Mouse (Mus musculus): ENCODE measurements at regions not wholly inside any gene's neighbourhood (a gene's known extent, or its start where the extent isn't known, plus 50 kb on each side); places are given as distances from the start of the nearest gene placed in this dataset.

DNA sequence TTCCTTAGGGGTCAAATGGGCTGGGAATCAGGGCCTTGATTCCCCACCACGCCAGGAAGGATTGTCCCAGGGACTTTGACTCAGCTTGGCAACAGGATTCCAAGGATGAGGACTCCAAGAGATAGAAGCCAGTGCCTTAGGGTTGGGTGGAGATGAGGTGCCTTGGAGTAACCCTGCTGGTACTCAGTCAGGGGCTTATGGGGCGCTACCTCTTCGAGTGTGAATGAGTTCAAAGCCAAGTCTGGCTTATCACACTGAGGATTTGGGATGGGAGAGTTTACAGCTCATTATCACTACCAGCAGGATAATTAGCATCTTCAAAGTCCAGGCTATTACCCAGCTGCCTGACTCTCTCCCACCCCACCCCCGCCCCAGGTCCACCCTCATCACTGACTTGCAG, 213.5 kb downstream of the Cdh26 start:
- no peak for DNase-seq (ENCODE audit: low read depth in 1 of 2, low spot score in 2 of 2)

DNA sequence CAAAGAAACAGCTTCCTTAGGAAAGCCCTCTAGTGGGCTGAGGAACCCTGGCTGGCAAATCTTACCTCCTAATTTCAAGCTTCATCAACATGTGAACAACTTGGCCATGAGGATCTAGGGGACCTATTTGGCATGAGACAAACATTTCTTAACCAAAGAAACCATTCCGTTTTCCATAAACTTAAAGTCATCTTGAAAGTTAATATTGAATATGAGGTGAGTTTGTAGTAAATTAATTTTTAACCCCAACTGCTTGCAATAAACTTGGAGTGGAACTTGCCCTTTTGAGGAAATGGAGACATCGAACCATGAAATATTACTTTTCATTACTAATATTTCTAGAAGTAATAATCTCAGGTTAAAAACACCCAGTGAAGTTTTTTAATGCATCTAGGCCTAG, 229.7 kb downstream of the Cdh26 start:
- DNase-seq (ENCODE audit: low read depth in 1 of 2, low spot score in 2 of 2), result no peak

DNA sequence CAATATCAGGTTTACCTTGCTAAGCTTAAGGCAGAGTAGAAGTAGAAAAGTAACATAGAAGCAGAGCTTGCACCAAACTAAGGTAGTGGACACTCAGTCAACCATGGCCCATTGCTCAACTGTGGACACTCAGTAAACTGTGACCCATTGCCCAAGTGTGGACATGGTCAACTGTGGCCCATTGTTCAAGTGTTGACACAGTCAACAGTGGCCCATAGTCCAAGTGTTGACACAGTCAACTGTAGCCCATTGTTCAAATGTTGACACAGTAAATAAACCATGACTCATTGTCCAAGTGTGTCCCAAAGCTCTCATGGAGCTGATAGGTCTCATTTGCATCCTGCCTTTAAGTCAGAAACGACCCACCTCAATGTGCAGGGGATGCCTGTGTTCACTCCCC, 232.1 kb downstream of the Cdh26 start:
- no peak for DNase-seq (ENCODE audit: low read depth in 1 of 2, low spot score in 2 of 2)

DNA sequence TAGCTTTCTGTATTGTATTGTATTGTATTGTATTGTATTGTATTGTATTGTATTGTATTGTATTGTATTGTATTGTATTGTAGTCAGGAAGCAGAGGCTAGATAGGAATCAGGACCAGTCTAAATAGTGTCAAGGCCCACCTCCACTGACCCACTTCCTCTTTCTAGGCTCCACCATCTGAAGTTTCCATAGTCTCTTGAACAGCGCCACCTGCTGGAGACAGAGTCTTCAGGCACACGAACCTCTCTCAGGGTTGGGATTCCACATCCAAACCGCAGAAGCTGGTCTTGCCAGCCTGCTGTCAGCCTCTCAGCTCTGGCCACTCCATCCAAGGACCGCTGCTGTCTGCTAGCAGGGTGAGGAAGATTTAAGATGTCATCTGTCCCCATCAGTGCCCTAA, 234.6 kb downstream of the Cdh26 start:
- peak in 1 of 2 experiments; percentile 13 for DNase-seq (ENCODE audit: low read depth in 1 of 2, low spot score in 2 of 2)

DNA sequence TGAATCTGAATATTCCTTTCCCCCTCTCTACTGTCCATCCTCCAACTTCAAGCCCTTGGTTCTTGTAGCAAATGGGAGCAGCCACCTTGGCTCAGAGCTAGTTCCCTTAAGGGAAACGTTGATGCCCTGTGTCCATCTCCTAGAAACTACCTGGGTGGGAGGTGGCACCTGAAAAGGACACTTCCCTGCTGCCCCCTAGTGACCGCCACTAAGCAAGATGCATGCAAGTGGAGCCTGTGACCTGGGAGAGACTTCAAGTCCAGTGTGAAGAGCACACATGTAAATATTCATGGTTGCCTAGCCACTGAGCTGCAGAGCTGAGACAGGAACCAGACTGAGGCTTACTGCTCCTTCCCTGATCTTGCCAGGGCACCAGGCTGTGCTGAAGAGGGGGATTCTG, 238.1 kb downstream of the Cdh26 start:
- DNase-seq (ENCODE audit: low read depth in 1 of 2, low spot score in 2 of 2), result no peak

DNA sequence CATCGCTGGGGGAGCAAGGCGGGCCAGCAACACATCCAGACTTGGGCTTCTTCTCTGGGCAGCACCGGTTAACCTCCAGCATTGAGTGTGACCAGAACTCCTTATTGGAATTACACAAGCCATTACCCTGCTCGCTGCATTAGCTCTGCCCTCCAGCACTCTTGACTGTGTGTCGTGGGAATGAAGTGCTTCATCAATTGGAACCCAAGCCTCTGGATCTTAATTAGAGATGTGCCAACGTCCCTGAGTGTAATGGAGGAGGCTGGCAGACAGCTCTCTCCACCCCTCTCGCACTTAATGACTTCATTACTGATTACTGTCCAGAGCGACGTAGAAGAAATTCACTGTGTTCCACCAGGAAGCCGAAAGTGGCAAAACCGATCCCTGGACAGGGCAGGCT, 240.6 kb downstream of the Cdh26 start:
- no peak for DNase-seq (ENCODE audit: low read depth in 1 of 2, low spot score in 2 of 2)

DNA sequence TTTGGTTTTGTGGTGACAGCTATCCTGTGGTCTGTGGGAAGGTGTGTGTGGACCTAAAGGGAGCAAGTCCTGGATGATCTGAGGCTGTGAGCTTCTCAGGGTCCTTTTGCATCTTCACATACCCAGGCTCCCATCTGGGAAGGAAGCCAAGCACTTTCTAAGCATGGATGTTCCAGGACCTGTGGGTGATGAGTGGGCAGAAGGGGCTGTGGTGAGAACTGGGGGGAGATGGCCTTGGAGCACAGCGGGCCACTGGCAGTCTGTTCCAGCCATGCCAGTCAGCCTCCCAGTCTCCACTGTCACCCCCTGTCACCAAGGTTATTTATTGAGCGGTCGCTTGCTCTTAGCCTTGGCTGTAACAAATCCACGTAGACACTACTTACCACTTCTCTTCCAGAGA, 243.3 kb downstream of the Cdh26 start:
- DNase-seq (ENCODE audit: low read depth in 1 of 2, low spot score in 2 of 2), result no peak

DNA sequence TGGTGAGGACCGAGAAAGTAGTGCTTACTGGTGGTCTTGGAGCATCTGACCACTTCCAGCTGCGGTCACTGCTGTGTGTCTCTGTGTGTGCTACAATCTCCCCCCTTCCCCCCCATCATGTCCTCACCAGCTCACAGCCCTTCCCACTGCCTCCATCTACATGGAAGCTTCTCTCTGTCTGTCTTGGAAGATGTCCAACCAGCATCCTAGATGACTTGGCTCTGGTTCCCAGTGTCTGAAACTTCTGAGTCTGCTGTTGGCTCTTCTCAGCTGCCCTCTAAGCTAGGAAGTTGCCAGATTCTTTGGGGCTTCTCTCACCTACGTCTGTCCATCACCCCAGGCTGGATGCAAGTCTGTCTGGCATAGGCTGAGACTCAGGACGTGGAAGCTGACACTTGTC, 244.3 kb downstream of the Cdh26 start:
- no peak for DNase-seq (ENCODE audit: low read depth in 1 of 2, low spot score in 2 of 2)

DNA sequence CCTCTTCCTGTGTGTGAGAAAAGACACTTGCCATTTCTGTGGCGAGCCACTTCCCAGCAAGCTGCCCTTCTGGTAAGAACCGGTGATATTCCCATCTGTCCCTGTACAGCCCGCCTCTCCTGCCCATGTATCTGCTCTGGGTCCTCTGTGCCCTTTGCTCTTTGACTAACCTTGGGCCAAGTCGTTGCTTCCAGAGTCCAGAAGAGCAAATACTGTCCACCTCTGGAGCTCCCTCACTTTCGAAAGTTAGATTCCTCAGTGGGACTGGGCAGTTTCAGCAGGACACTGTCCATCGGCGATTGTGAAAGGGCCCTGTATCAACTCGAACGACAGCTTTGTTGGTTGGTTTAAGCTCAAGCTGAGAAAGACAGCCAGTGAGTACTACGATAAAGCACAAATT, 246.6 kb downstream of the Cdh26 start:
- DNase-seq (ENCODE audit: low read depth in 1 of 2, low spot score in 2 of 2), result no peak

DNA sequence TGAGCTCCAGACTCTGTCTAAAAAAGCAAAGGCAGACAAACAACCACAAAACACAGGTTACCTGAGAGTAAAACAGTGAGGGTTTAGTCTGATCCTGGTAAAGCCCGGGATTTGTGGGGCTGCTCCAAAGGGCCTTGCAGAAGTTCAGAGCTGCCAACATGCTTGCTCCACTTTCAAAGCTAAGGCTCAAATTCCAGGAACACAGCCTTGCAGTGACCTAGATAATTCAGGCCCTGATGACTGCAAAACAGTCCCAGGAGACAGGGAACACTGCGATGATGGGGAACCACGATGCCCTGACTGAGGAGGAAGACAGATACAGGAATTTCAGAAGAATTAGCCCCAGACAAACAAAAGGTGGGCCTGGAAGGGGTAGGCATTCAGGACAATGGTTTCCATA, 250.0 kb downstream of the Cdh26 start:
- no peak for DNase-seq (ENCODE audit: low read depth in 1 of 2, low spot score in 2 of 2)

DNA sequence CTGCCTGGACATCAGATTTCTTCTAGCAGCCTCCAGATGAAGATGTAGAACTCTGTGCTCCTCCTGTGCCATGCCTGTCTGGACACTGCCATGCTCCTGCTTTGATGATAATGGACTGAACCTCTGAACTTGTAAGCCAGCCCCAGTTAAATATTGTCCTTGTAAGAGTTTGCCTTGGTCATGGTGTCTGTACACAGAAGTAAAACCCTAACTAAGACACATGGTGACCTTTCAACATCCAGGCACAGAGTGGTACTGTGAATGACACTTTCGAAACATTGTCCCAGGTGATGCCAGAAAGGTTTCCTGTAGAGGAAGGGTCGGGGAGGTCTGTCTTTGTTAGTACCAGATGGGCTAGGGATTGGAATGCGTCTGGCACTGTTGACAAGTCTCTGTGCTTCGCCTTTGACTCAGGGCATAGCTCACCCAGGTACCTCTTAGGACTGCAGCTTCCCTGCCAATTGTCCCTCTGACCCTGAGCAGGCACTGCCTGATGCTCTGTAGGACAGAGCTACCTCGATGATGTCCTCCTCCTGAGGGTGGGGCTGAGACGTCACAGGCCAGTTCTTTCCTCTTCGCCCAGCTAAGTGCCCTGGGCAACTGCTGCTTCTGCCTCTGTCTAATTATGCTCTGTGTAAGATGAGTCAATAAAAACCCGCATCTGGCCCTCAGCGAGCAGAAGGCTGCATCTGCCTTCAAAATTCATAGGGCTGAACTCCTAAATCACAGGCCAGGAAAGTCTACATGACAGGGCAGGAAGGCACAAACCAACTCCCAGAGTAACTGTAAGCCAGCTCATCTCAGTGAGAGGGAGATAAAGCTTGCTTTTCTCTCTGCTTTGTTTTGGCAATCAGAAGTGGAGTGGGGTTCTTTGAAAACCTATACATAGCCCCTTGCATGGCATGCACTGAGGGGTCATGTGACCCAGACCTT, 254.0 kb downstream of the Cdh26 start:
- DNase-seq (ENCODE audit: low read depth in 1 of 2, low spot score in 2 of 2), result no peak

DNA sequence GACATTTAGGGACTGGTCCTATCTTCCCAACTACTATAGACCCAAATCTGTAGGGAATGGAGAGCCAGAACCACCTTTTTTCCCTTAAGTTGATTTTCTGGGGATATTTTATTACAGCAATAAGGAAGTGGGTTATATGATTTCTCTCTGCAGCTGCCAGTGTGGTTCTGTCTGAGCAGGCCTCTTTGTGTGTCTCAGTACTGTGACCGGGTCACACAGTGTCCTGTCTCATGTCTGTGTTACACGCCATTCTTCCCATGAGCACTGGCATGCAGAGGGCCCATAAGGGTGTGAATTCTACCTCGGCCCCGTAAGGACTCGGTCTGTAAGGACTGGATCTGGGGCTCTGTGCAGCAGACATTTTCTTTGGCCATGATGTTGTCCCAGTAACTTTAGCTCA, 254.9 kb downstream of the Cdh26 start:
- DNase-seq (ENCODE audit: low read depth in 1 of 2, low spot score in 2 of 2), result no peak

DNA sequence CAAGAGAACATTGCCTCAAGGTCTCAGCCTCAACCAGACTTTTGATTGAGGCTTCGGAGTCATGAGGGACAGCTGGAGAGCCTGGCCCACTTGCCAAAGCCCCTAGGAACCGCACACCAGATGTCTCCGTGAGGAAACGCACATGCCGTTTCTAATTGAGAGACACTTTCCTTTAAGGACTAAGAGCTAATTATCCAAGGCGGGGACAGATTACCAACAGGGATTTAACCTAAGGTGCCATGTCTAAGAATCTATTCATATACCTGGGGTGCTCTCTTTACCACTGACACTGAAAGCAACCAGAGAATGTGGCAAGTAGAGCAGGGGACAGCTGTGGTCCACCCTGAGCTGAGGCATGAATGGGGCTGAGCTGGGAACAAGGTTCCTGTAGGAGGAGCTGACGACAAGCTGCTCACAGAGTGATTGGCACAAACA, 255.9 kb downstream of the Cdh26 start:
- DNase-seq (ENCODE audit: low read depth in 1 of 2, low spot score in 2 of 2), result no peak

DNA sequence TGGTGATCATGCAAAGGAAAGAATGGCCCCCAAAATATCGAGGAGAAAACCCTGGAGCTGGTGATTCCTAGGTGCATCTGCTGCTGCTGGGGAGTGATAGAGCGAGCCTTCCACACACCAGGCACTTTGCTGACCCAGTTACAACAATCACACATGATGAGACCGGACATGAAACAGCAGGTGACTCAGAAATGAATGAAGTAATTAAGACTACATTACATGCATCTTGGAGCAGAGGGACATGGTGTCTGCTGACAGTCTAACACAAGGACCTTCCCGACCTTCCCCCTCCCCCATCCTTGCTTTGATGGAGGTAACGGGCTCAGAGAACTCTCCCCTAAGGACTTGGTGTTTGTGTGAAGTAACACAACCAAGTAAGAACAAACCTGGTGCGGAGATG, 258.3 kb downstream of the Cdh26 start:
- no peak for DNase-seq (ENCODE audit: low read depth in 1 of 2, low spot score in 2 of 2)

DNA sequence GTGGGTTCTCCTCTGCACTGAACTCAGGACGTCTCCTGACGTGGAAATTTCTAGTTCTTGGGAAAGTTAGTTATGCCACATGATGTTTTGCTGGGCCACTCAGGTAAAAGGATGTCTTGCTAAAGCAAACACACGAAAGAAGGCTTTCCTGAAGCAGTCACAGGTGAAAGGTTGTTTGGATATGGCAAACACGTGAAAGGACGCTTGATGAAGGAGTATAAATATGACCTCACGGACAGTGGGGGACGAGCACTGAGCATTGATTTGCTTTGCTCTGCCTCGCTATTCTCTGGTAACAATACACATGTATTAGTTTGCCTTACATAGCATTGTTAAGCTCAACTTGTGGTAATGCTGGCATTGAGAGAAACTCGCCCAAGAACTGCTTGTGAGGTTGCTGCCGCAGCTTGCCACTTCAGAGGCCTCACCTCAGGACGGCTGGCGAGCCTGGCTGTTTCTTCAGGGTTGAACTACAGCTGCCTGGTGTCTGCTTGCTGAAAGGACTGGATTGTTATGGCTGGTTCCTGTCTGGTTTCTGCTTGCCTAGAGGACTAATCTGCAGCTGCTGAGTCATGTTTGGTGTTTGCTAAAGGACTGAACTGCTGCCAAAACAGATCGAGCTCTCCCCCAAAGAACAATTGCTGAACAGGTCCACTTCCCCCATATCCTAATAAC, 261.0 kb downstream of the Cdh26 start:
- DNase-seq (ENCODE audit: low read depth in 1 of 2, low spot score in 2 of 2), result no peak

DNA sequence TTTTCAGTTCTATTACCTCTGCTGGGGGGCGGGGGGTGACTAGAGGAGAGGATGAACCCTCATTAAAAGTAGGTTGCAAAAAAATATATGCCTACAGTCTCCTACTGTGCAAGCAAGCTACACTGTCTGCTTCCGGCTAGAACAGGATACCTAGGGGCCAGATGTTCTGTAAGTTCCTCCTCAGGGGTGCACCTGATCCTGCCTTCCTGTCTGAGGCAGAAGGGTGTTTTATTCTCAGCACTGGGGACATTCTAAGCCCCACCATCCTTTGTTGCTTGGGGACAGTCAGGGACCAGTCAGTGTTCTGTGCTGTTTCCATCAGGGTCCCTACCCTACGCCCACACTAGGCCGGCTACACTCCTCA, 261.5 kb downstream of the Cdh26 start:
- DNase-seq (ENCODE audit: low read depth in 1 of 2, low spot score in 2 of 2), result no peak

DNA sequence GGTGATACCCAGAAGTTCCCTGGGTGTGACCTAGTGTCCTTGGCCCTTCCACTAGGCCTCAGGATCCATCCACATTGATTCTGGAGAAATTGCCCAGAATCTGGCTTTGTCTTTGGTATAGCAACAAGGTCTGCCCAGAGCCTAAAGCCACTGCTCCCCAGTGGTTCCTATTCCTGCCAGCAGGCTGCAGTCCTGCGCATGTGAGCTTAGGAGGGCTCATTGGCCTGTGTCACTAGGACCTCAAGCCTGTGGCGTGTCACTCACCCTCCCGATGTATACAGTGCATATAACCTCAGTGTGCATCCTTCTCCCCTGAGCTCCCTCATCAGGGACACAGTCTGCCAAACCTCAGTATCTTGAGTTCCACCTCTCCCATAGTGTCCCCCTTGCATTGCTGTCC, 261.9 kb downstream of the Cdh26 start:
- DNase-seq (ENCODE audit: low read depth in 1 of 2, low spot score in 2 of 2), result no peak

DNA sequence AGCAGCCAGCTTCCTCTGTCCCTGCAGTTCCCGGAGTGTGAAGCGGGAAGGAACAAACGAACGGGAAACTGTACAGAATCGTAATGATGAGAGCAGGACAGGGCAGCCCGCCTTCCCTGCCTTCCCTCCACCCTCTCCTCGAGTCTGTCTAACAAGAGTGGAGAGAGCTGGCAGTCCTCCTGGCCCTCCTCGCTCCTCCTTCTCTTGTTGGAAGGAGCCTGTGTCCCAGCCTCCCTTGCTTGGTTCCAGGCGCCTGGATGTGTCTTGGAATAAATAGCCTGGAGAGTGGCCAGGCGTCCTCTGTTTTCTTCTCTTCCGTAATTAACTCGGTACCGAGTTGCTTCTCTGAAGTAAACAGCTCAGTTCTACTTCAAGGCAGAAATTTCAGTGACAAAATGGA, 268.3 kb downstream of the Cdh26 start:
- DNase-seq (ENCODE audit: low read depth in 1 of 2, low spot score in 2 of 2), result no peak

DNA sequence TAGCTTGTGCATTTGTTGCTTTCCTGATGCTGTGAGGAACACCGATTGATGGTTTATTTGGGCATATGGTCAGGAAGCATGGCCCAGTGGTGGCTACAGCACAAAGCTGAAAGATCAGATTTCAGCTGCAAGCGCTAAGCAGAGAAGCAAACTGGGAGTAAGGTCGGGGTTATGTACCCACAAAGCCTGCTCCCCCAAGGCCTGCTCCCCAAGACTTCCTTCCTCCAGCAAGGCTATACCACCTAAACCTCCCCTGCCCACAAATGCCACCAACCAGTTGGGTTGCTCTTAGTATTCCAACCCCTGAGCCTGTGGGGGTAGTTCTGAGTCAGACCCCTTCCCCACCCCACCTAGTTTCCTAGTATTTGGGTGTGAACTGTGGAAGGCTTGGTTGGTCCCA, 270.5 kb downstream of the Cdh26 start:
- DNase-seq (ENCODE audit: low read depth in 1 of 2, low spot score in 2 of 2), result no peak

DNA sequence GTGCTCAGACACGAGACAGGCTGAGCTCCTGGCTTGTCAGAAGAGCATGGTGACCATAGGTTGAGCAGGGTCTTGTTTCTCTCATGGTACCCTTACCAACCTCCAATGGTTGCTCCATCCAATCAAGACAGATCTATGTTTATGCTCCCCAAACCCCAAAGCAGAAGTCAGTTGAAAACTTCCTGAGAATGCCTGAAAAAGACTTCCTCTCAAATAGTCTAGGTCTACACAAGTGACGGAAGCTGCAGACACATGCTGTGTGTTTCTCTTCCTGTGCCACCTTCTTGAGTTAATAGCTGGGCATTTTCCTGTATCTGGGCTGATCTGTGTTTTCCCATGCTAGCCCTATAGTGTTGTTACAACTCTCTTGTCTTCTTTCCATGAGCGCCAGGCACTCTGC, 274.2 kb downstream of the Cdh26 start:
- DNase-seq (ENCODE audit: low read depth in 1 of 2, low spot score in 2 of 2), result no peak

DNA sequence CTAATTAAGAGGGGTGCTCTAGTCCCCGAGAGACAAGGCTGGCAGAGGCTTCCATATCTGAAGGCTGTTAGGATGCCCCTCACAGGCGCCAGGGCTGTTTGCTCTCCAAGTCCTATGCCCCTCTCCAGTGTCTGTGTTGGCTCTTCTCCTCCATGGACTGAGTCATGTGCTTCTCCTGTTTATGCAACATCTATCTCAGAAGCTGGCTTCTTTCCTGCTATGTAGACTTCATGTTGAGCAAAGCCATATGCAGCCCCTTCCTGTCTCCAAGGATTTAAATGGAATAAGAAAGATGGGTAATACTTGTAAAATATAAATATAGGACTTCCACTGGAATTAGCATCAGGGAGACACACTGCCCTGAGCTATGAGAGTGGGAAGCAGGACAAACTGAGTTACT, 278.3 kb downstream of the Cdh26 start:
- DNase-seq (ENCODE audit: low read depth in 1 of 2, low spot score in 2 of 2), result no peak

DNA sequence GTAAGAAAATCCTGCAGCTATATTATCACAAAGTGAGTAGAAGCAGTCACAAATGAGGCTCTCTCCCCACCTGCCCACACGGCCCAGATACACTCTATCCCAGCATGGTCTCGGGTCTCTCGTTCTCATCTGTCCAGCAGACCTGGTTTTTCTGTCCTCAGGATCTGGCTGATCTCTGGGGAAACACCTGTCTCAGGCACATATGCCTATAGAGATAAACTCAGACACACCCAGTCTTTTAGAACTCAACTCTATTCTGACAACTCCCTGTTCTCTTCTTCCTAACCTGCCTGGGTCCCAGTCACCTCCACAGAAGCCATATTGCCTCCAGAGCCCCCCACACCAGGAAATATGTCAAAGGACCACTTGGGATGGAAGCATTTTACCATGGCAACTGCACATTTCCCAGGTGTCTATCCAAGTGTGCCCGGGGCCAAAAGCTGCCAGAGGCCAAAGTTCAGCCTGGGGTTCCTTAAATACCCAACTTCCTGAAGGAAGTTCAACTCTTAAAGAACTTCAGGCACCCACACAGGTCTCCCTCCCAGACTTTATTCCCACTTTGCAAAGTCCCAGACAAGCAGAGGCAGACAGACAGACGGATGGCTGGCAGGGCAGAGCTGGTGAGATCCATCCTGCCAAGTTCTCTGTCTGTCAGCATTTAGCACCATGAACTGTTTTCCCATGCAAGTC, 279.0 kb downstream of the Cdh26 start:
- DNase-seq (ENCODE audit: low read depth in 1 of 2, low spot score in 2 of 2), result no peak
